Mouse (Mus musculus) myocyte (in vitro differentiated cells): Measurements from ENCODE around the gene Gm49384.
"Not testable (repeated sequence)": the region's sequence is repeated elsewhere in the genome, so short reads cannot be mapped to it uniquely, and the experiment has no call there.

ENCODE experiments used
- CEBPB ChIP-seq: IDR thresholded peaks from 2 replicates; pipeline ENCODE4 v1.6.1; 2011; ENCODE audit warnings: mild to moderate bottlenecking, moderate library complexity; ENCODE audit not compliant: poor library complexity, insufficient read depth, severe bottlenecking
- E2F4 ChIP-seq: IDR thresholded peaks from one replicate; pipeline ENCODE4 v1.6.1; 2011; ENCODE audit warnings: mild to moderate bottlenecking, control low read depth, moderate library complexity; ENCODE audit not compliant: insufficient read depth
- MAX ChIP-seq: IDR thresholded peaks from one replicate; pipeline ENCODE4 v1.6.1; 2011; ENCODE audit warnings: low read depth, mild to moderate bottlenecking, control low read depth
- MYOD1 ChIP-seq, 3 experiments: IDR thresholded peaks; one replicate each; pipeline ENCODE4 v1.6.1; 2011; ENCODE audit warnings: control low read depth in 2 of 3, low read depth in 2 of 3, mild to moderate bottlenecking in 2 of 3, moderate library complexity in 1 of 3; ENCODE audit not compliant: insufficient read length in 2 of 3, control insufficient read depth in 1 of 3
- MYOG ChIP-seq, 3 experiments: IDR thresholded peaks; one replicate each; pipeline ENCODE4 v1.6.1; 2011; ENCODE audit warnings: control low read depth in 2 of 3, low read depth in 2 of 3, mild to moderate bottlenecking in 2 of 3; ENCODE audit not compliant: insufficient read length in 2 of 3, control insufficient read depth in 1 of 3, insufficient read depth in 1 of 3
- POLR2A ChIP-seq: IDR thresholded peaks from one replicate; pipeline ENCODE4 v1.6.1; 2011; ENCODE audit warnings: low read depth, mild to moderate bottlenecking, control low read depth, moderate library complexity; ENCODE audit not compliant: insufficient read length
- POLR2AphosphoS2 ChIP-seq: IDR thresholded peaks from one replicate; pipeline ENCODE4 v1.6.1; 2011; ENCODE audit warnings: low read depth, control low read depth; ENCODE audit not compliant: insufficient read length
- REST ChIP-seq: IDR thresholded peaks from one replicate; pipeline ENCODE4 v1.6.1; 2011; ENCODE audit warnings: mild to moderate bottlenecking, control low read depth, moderate library complexity; ENCODE audit not compliant: insufficient read depth, insufficient read length
- SRF ChIP-seq: IDR thresholded peaks from one replicate; pipeline ENCODE4 v1.6.1; 2011; ENCODE audit warnings: low read depth; ENCODE audit not compliant: control insufficient read depth, insufficient read length
- TCF12 ChIP-seq: IDR thresholded peaks from one replicate; pipeline ENCODE4 v1.6.1; 2011; ENCODE audit warnings: mild to moderate bottlenecking, control low read depth; ENCODE audit not compliant: poor library complexity, insufficient read depth, severe bottlenecking
- TCF3 ChIP-seq: IDR thresholded peaks from one replicate; pipeline ENCODE4 v1.6.1; 2011; ENCODE audit warnings: low read depth, control low read depth; ENCODE audit not compliant: insufficient read length
- USF1 ChIP-seq: IDR thresholded peaks from one replicate; pipeline ENCODE4 v1.6.1; 2011; ENCODE audit warnings: low read depth, mild to moderate bottlenecking, control low read depth, moderate library complexity

DNA sequence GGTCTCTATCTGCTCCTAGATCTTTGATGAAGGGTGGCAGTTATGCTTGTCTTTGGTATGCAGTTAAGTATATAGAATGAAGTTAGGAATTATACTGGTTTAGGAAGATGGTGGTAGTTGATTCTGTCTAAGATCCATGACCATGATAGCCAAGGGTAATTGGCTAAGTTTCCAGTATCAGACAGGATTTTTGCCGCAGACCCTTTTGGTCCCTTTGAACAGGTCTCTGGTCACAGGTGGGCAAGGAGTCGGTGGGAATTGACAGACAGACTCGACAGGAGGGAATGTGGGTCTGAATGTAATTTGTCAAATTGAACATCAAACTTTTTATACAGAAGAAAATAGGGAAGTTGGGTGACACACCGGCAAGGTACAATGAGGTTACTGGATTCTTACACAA lies 40.5 kb downstream of the Gm49384 start:
- TF ChIP-seq USF1; MYOG (IDR thresholded peaks at IDR 0.05; ENCODE audit: control insufficient read depth in 1 of 3, insufficient read depth in 1 of 3, insufficient read length in 2 of 3, low read depth in 2 of 3); CEBPB; POLR2A; MAX; TCF12; E2F4; POLR2AphosphoS2; TCF3; SRF; REST; MYOD1 (IDR thresholded peaks at IDR 0.05; ENCODE audit: control insufficient read depth in 1 of 3, insufficient read length in 2 of 3, low read depth in 2 of 3): not testable (repeated sequence)
